Comparison of ENCODE assay signal across 8 mouse cellular contexts in genomic region chr2:60210821-60211220, GRCm38 (mm10). TPM values are rescaled to one million over a fixed set of nuclear protein-coding genes. Genes with fewer than 3 reads are reported as not detected.
DNase-seq lines count a peak whose midpoint lies in the region; ATAC-seq lines count a peak whose summit lies in the region.

No protein-coding gene starts in this region.

- 13% methylated on average over 5 of the region's 5 CpGs for WGBS in intestine, embryonic 14.5 days
- WGBS in neural tube, embryonic 13.5 days, result 23% methylated on average over 5 of the region's 5 CpGs

- no peak for ATAC-seq in megakaryocyte, adult 5-6 weeks (ENCODE audit: poor library complexity, severe bottlenecking)
- ATAC-seq in intestine, embryonic 14.5 days (replicated peaks; ENCODE audit: low FRiP score, low TSS enrichment, low read depth), result no peak
- ATAC-seq in neural tube, embryonic 13.5 days (ENCODE audit: low read depth), result no peak

- no peaks in the 10 kb centered on the region for H3K27me3 ChIP-seq in megakaryocyte, embryonic 14.5 days (replicated peaks)
- H3K27me3 ChIP-seq in intestine, embryonic 14.5 days (replicated peaks; ENCODE audit: control insufficient read depth, insufficient read depth, low read length), result no peaks in the 10 kb centered on the region
- H3K27me3 ChIP-seq in neural tube, embryonic 13.5 days, result peaks cover 18% of the 10 kb centered on the region

- peaks cover 58% of the 10 kb centered on the region for H3K36me3 ChIP-seq in megakaryocyte, embryonic 14.5 days (replicated peaks; ENCODE audit: low read length)
- peaks cover 24% of the 10 kb centered on the region for H3K36me3 ChIP-seq in intestine, embryonic 14.5 days (ENCODE audit: control insufficient read depth, insufficient read depth, low read length)
- H3K36me3 ChIP-seq in neural tube, embryonic 13.5 days, result peaks cover under 1% of the 10 kb centered on the region; the same call in 1 of the 2 replicates

- peaks cover 59% of the 10 kb centered on the region for H3K4me1 ChIP-seq in megakaryocyte, embryonic 14.5 days
- peaks cover 21% of the 10 kb centered on the region for H3K4me1 ChIP-seq in intestine, embryonic 14.5 days (replicated peaks; ENCODE audit: control insufficient read depth, insufficient read depth, low read length)
- peaks cover 53% of the 10 kb centered on the region for H3K4me1 ChIP-seq in neural tube, embryonic 13.5 days (replicated peaks)

- H3K9ac ChIP-seq in intestine, embryonic 14.5 days (ENCODE audit: low read length), result peak overlapping the region; percentile 94
- H3K9ac ChIP-seq in neural tube, embryonic 13.5 days, result peak overlapping the region; percentile 98

- H3K4me3 ChIP-seq in megakaryocyte, embryonic 14.5 days (replicated peaks), result peak overlapping the region; percentile 99
- H3K4me3 ChIP-seq in intestine, embryonic 14.5 days (ENCODE audit: low read depth, low read length), result peak overlapping the region; percentile 62
- peak overlapping the region; percentile 78 for H3K4me3 ChIP-seq in neural tube, embryonic 13.5 days

- peak; percentile 14 for DNase-seq in adrenal gland, adult 2 months
- DNase-seq in adrenal gland, postnatal 36 days, result no peak
- DNase-seq in intestine, embryonic 14.5 days (ENCODE audit: low spot score), result peak; percentile 60
- DNase-seq in cerebellum, postnatal 14 days, result no peak
- no peak for DNase-seq in frontal cortex, adult 2 months (ENCODE audit: extremely low spot score in 1 of 2, low spot score in 1 of 2)

- H3K27ac ChIP-seq in intestine, embryonic 14.5 days (ENCODE audit: low read depth), result peak overlapping the region; percentile 87; the same call in 1 of the 2 replicates
- no peak overlapping the region for H3K27ac ChIP-seq in neural tube, embryonic 13.5 days (replicated peaks)

- H3K9me3 ChIP-seq in megakaryocyte, embryonic 14.5 days, result no peaks in the 10 kb centered on the region
- H3K9me3 ChIP-seq in intestine, embryonic 14.5 days (ENCODE audit: control insufficient read depth, low read length), result no peaks in the 10 kb centered on the region
- no peaks in the 10 kb centered on the region for H3K9me3 ChIP-seq in neural tube, embryonic 13.5 days

- H3K4me2 ChIP-seq in intestine, embryonic 14.5 days (ENCODE audit: low read length), result peak overlapping the region; percentile 70
- peak overlapping the region; percentile 84 for H3K4me2 ChIP-seq in neural tube, embryonic 13.5 days

RNA-seq across cellular contexts. Expression of gene March7, which starts 1.1 kb away (rescaled TPM):
- 10 to 100 TPM; 35.6 to 44.2 TPM for total RNA-seq in adrenal gland, adult 2 months (2021)
- polyA plus RNA-seq in adrenal gland, adult 2 months (2012; rRNA removed), result 3.7 and 4.7 TPM in 2 replicates
- 10 to 100 TPM; 42.6 to 45.2 TPM for total RNA-seq in adrenal gland, postnatal 36 days (2021)
- 0.88 and 1.2 TPM in 2 replicates for polyA plus RNA-seq in megakaryocyte, embryonic 14.5 days (2012; ENCODE audit: insufficient read depth, low replicate concordance)
- total RNA-seq in megakaryocyte, adult 5-6 weeks (2015), result 80.4 and 93.0 TPM in 2 replicates
- total RNA-seq in megakaryocyte, adult 5-6 weeks (2017), result 93.9 and 97.7 TPM in 2 replicates
- 71.7 and 80.2 TPM in 2 replicates for polyA plus RNA-seq in intestine, embryonic 14.5 days (2014; fragmentation: Nextera tagmentation; extraction: Ambion mirVana)
- 82.0 and 89.8 TPM in 2 replicates for polyA plus RNA-seq in neural tube, embryonic 13.5 days (2015; fragmentation: Nextera tagmentation; extraction: Ambion mirVana)
- 39.5 and 45.7 TPM in 2 replicates for polyA plus RNA-seq in frontal cortex, adult 2 months (2012; rRNA removed)

RNA-seq across cellular contexts. Expression of gene Baz2b, which starts 1.2 kb away (rescaled TPM):
- 10 to 100 TPM; 60.3 to 86.8 TPM for total RNA-seq in adrenal gland, adult 2 months (2021)
- polyA plus RNA-seq in adrenal gland, adult 2 months (2012; rRNA removed), result 7.8 and 11.9 TPM in 2 replicates
- total RNA-seq in adrenal gland, postnatal 36 days (2021), result 10 to 100 TPM; 68.9 to 75.9 TPM
- polyA plus RNA-seq in megakaryocyte, embryonic 14.5 days (2012; ENCODE audit: insufficient read depth, low replicate concordance), result 17.1 TPM in 1 of 2 replicates, not detected in the other
- 87.2 and 95.6 TPM in 2 replicates for total RNA-seq in megakaryocyte, adult 5-6 weeks (2015)
- total RNA-seq in megakaryocyte, adult 5-6 weeks (2017), result 129 and 133 TPM in 2 replicates
- 52.3 and 67.0 TPM in 2 replicates for polyA plus RNA-seq in intestine, embryonic 14.5 days (2014; fragmentation: Nextera tagmentation; extraction: Ambion mirVana)
- 79.0 and 88.9 TPM in 2 replicates for polyA plus RNA-seq in neural tube, embryonic 13.5 days (2015; fragmentation: Nextera tagmentation; extraction: Ambion mirVana)
- 31.3 and 34.7 TPM in 2 replicates for polyA plus RNA-seq in frontal cortex, adult 2 months (2012; rRNA removed)

Comparison
In these comparisons a context has a peak if more than half of its experiments do, and no peak if none do; other contexts are left out.
1. DNase-seq: peak in adrenal gland, adult 2 months (single experiment) and intestine, embryonic 14.5 days (single experiment); none in adrenal gland, postnatal 36 days (0 of 2), cerebellum, postnatal 14 days (0 of 2) and frontal cortex, adult 2 months (0 of 2).
2. Peak in every context shown above with its lines, with median percentiles within 50 percentile points of each other: H3K4me3 ChIP-seq.